Mouse (Mus musculus) olfactory bulb, adult 2 months (tissue): ENCODE data around the gene Syn3. TPM values are rescaled to one million over a fixed set of nuclear protein-coding genes. Genes with fewer than 3 reads are reported as not detected.

Source experiments
- H3K27ac ChIP-seq: fragments of 200-500 bp; 2 replicates; pipeline ENCODE4 v1.5.1; 2012; ENCODE audit warnings: low read depth, low read length; ENCODE audit not compliant: insufficient read depth
- H3K4me1 ChIP-seq: fragments of 200-500 bp; 2 replicates; pipeline ENCODE4 v1.6.1; 2012; ENCODE audit warnings: low read length; ENCODE audit not compliant: control insufficient read depth, insufficient read depth
- H3K4me3 ChIP-seq: fragments of 200-500 bp; 2 replicates; pipeline ENCODE4 v1.5.1; 2012; ENCODE audit warnings: mild to moderate bottlenecking, low read depth, low read length, moderate library complexity; ENCODE audit not compliant: insufficient read depth
- CTCF ChIP-seq: fragments of 200-500 bp; IDR thresholded peaks from 2 replicates; pipeline ENCODE4 v1.5.1; 2012; ENCODE audit warnings: low read depth, mild to moderate bottlenecking, low read length, moderate library complexity; ENCODE audit not compliant: insufficient read depth
- POLR2A ChIP-seq: fragments of 200-500 bp; IDR thresholded peaks from 2 replicates; pipeline ENCODE4 v1.6.1; 2012; ENCODE audit warnings: mild to moderate bottlenecking, low read depth, low read length, moderate library complexity; ENCODE audit not compliant: insufficient read depth
- WGBS: fragments of 180-500 bp; shearing (Covaris S2); methylation state at CpG from one replicate; pipeline ENCODE4 v1.1.7; 2018; 5-methylcytosine and 5-hydroxymethylcytosine counted together
- polyA plus RNA-seq: library from polyadenylated mRNA; stranded (reverse); fragments of >200 nt; gene quantifications from 2 replicates; pipeline ENCODE4 v1.2.4, GENCODE M21; 2012; ENCODE audit warnings: low replicate concordance; ENCODE audit not compliant: missing spikeins, insufficient read depth, insufficient read length

Gene Syn3
- polyA plus RNA-seq, 1 experiment, result not detected

- TF ChIP-seq POLR2A (no peak), CTCF (no peak)
- no peak overlapping the region for H3K27ac ChIP-seq
- no peak overlapping the region for H3K4me3 ChIP-seq
- 96% methylated on average over 8 of the region's 8 CpGs for WGBS
- peaks cover 2% of the 10 kb centered on the region; the same call in 1 of the 2 replicates for H3K4me1 ChIP-seq
Measured at GRCm38 (mm10) chr10:86063018-86063384, 435.7 kb downstream of the Syn3 start.

- WGBS, result 75% methylated on average over 5 of the region's 5 CpGs
- H3K4me1 ChIP-seq, result peaks cover 2% of the 10 kb centered on the region; the same call in 1 of the 2 replicates
Measured at GRCm38 (mm10) chr10:86062261-86063017, 436.3 kb downstream of the Syn3 start.

GRCm38 (mm10) chr10:86060267-86060666, 438.4 kb downstream of the Syn3 start:
- TF ChIP-seq CTCF (no peak), POLR2A (no peak)
- Histone ChIP-seq H3K4me3 (no peak overlapping the region), H3K4me1 (peaks cover 2% of the 10 kb centered on the region; the same call in 1 of the 2 replicates), H3K27ac (no peak overlapping the region)
- 76% methylated on average over 3 of the region's 3 CpGs for WGBS

More at GRCm38 (mm10) chr10:86062261-86063017, 436.3 kb downstream of the Syn3 start:
- Histone ChIP-seq H3K27ac (no peak overlapping the region), H3K4me3 (no peak overlapping the region)
- no peak for TF ChIP-seq POLR2A
- no peak for TF ChIP-seq CTCF

GRCm38 (mm10) chr10:86057712-86058111, 441.0 kb downstream of the Syn3 start:
- Histone ChIP-seq H3K4me1 (no peaks in the 10 kb centered on the region), H3K27ac (no peak overlapping the region), H3K4me3 (no peak overlapping the region)
- no peak for TF ChIP-seq POLR2A
- WGBS, result 64% methylated on average over 2 of the region's 2 CpGs

GRCm38 (mm10) chr10:86057286-86057685, 441.4 kb downstream of the Syn3 start:
- TF ChIP-seq CTCF (no peak), POLR2A (no peak)
- H3K27ac ChIP-seq, result no peak overlapping the region
- WGBS, result 93% methylated on average over 11 of the region's 11 CpGs
- H3K4me1 ChIP-seq, result no peaks in the 10 kb centered on the region
- H3K4me3 ChIP-seq, result no peak overlapping the region

- H3K4me1 ChIP-seq, result no peaks in the 10 kb centered on the region
- WGBS, result 82% methylated on average over 8 of the region's 8 CpGs
- TF ChIP-seq POLR2A, result no peak
- TF ChIP-seq CTCF, result no peak
Measured at GRCm38 (mm10) chr10:86056297-86056903, 442.3 kb downstream of the Syn3 start.

GRCm38 (mm10) chr10:86052818-86053522, 445.7 kb downstream of the Syn3 start:
- WGBS, result 78% methylated on average over 10 of the region's 10 CpGs
- no peak for TF ChIP-seq CTCF
- TF ChIP-seq POLR2A, result no peak

More at GRCm38 (mm10) chr10:86056297-86056903, 442.3 kb downstream of the Syn3 start:
- no peak overlapping the region for H3K27ac ChIP-seq
- H3K4me3 ChIP-seq, result no peak overlapping the region

GRCm38 (mm10) chr10:86050522-86050921, 448.2 kb downstream of the Syn3 start:
- 69% methylated on average over 2 of the region's 2 CpGs for WGBS
- no peaks in the 10 kb centered on the region for H3K4me1 ChIP-seq
- H3K27ac ChIP-seq, result no peak overlapping the region
- TF ChIP-seq CTCF (no peak), POLR2A (no peak)
- H3K4me3 ChIP-seq, result no peak overlapping the region

More at GRCm38 (mm10) chr10:86052818-86053522, 445.7 kb downstream of the Syn3 start:
- H3K4me1 ChIP-seq, result no peaks in the 10 kb centered on the region
- no peak overlapping the region for H3K4me3 ChIP-seq
- no peak overlapping the region for H3K27ac ChIP-seq

GRCm38 (mm10) chr10:86047786-86048185, 450.9 kb downstream of the Syn3 start:
- WGBS, result 92% methylated on average over 9 of the region's 9 CpGs
- no peak overlapping the region for H3K27ac ChIP-seq
- H3K4me3 ChIP-seq, result no peak overlapping the region
- no peak for TF ChIP-seq CTCF
- TF ChIP-seq POLR2A, result no peak
- no peaks in the 10 kb centered on the region for H3K4me1 ChIP-seq
